In genomic region chr4:133094936-133095733, GRCm38 (mm10) we compare ENCODE assay signal across 8 mouse cellular contexts. TPM values are rescaled to one million over a fixed set of nuclear protein-coding genes. Genes with fewer than 3 reads are reported as not detected.
DNase-seq lines count a peak whose midpoint lies in the region; ATAC-seq and TF ChIP-seq lines count a peak whose summit lies in the region.

No protein-coding gene starts in this region.

- 27% methylated on average over 16 of the region's 16 CpGs for WGBS in forebrain, embryonic 10.5 days

- TF ChIP-seq CTCF in Patski (IDR thresholded peaks at IDR 0.05): no peak
- no peak for TF ChIP-seq CTCF in brain, embryonic 14.5 days (IDR thresholded peaks at IDR 0.05; ENCODE audit: borderline replicate concordance, extremely low read depth, insufficient read depth, insufficient read length)

- peak overlapping the region; percentile 41 for H3K4me3 ChIP-seq in forebrain, embryonic 10.5 days

- H3K27me3 ChIP-seq in Patski: no peaks in the 10 kb centered on the region
- H3K27me3 ChIP-seq in forebrain, embryonic 10.5 days (ENCODE audit: poor library complexity, severe bottlenecking): peaks cover 55% of the 10 kb centered on the region

- intact Hi-C loops in heart, postnatal 25 days (cut with DNase I): no loop called here

- H3K9me3 ChIP-seq in forebrain, embryonic 10.5 days: no peaks in the 10 kb centered on the region

- DNase-seq in Patski (ENCODE audit: low read depth, low spot score): no peak
- DNase-seq in brain, embryonic 14.5 days (ENCODE audit: low read depth): peak; percentile 92
- peak; percentile 78 for DNase-seq in forebrain, embryonic 10.5 days (ENCODE audit: extremely low spot score, low spot score)
- peak; percentile 56 for DNase-seq in heart, postnatal 25 days (ENCODE audit: low spot score)
- DNase-seq in kidney, postnatal 36 days: peak; percentile 95
- DNase-seq in lung, postnatal 36 days: peak; percentile 82
- peak; percentile 85 for DNase-seq in retina, postnatal 1 day
- no peak for DNase-seq in right cerebral cortex, postnatal 36 days (ENCODE audit: low spot score in 2 of 2)

- TF ChIP-seq POLR2A in brain, embryonic 14.5 days (IDR thresholded peaks at IDR 0.05; ENCODE audit: borderline replicate concordance, extremely low read depth, insufficient read depth, insufficient read length, poor library complexity, severe bottlenecking): no peak

- CTCF ChIA-PET in Patski (lab: Charles Lee): no interaction called here

- POLR2A ChIA-PET in Patski (lab: Charles Lee): interaction anchor here (0.6 kb wide), 2 partner anchors 27 to 181 kb away, joined by 3 to 5 read pairs; no protein-coding TSS in a partner anchor

- H3K36me3 ChIP-seq in forebrain, embryonic 10.5 days (replicated peaks): no peaks in the 10 kb centered on the region

- ATAC-seq in Patski: peak; percentile 21

- peak overlapping the region; percentile 86 for H3K27ac ChIP-seq in forebrain, embryonic 10.5 days

- in situ Hi-C loops in Patski (cut with MboI; ENCODE audit: low pct_unique_long_range_greater_than_20kb): no loop called here

- H3K4me1 ChIP-seq in forebrain, embryonic 10.5 days: peaks cover 53% of the 10 kb centered on the region

RNA-seq across cellular contexts. Expression of gene Wasf2, which starts 35.2 kb away (rescaled TPM):
- 36.1 TPM for polyA plus RNA-seq in Patski (2021)
- polyA plus RNA-seq in brain, embryonic 14.5 days (2012; rRNA removed): 19.0 and 25.5 TPM in 2 replicates
- polyA plus RNA-seq in forebrain, embryonic 10.5 days (2016; fragmentation: Nextera tagmentation; extraction: Ambion mirVana): 47.4 and 49.1 TPM in 2 replicates
- 100 to 1,000 TPM in 1 of 2 experiments, 10 to 100 TPM in 1; 77.7 to 110 TPM for total RNA-seq in heart, postnatal 25 days (2021)

Comparison
In these comparisons a context has a peak if more than half of its experiments do, and no peak if none do; other contexts are left out.
1. DNase-seq: peak in brain, embryonic 14.5 days (single experiment), forebrain, embryonic 10.5 days (single experiment), heart, postnatal 25 days (single experiment), kidney, postnatal 36 days (2 of 2), lung, postnatal 36 days (single experiment) and retina, postnatal 1 day (single experiment); none in Patski (single experiment) and right cerebral cortex, postnatal 36 days (0 of 2).